Mouse (Mus musculus) liver, adult 2 months (tissue): ENCODE results near the gene Slc44a2. TPM values are rescaled to one million over a fixed set of nuclear protein-coding genes. Genes with fewer than 3 reads are reported as not detected.

Source experiments
- DNase-seq: peaks from one replicate; pipeline ENCODE4 v3.0.0-alpha.2; 2011; ENCODE audit warnings: low read depth, low spot score; ENCODE audit errors: extremely low read depth
- H3K27ac ChIP-seq: fragments of 200-500 bp; replicated peaks from 2 replicates; pipeline ENCODE4 v1.5.1; 2012; ENCODE audit warnings: low read depth, mild to moderate bottlenecking, control low read depth, inconsistent platforms, low read length; ENCODE audit not compliant: insufficient read depth
- H3K27me3 ChIP-seq: fragments of 200-500 bp; 2 replicates; pipeline ENCODE4 v1.6.1; 2012; ENCODE audit warnings: mild to moderate bottlenecking, moderate library complexity, low read length, inconsistent platforms; ENCODE audit not compliant: control insufficient read depth, insufficient read depth
- H3K36me3 ChIP-seq: fragments of 200-500 bp; 2 replicates; pipeline ENCODE4 v1.6.1; 2012; ENCODE audit warnings: low read length, inconsistent platforms; ENCODE audit not compliant: control insufficient read depth, insufficient read depth
- H3K4me1 ChIP-seq: fragments of 200-500 bp; 2 replicates; pipeline ENCODE4 v1.6.1; 2011; ENCODE audit warnings: low read length; ENCODE audit not compliant: control insufficient read depth, insufficient read depth
- H3K4me3 ChIP-seq: fragments of 200-500 bp; 2 replicates; pipeline ENCODE4 v1.5.1; 2011; ENCODE audit warnings: low read depth, mild to moderate bottlenecking, control low read depth, low read length, moderate library complexity; ENCODE audit not compliant: insufficient read depth
- H3K79me2 ChIP-seq: fragments of 200-500 bp; 2 replicates; pipeline ENCODE4 v1.6.1; 2012; ENCODE audit warnings: inconsistent platforms, mild to moderate bottlenecking, low read length, moderate library complexity; ENCODE audit not compliant: control insufficient read depth, insufficient read depth
- H3K9ac ChIP-seq: fragments of 200-500 bp; 2 replicates; pipeline ENCODE4 v1.6.1; 2012; ENCODE audit warnings: low read depth, mild to moderate bottlenecking, control low read depth, inconsistent platforms, low read length
- CTCF ChIP-seq: fragments of 200-500 bp; IDR thresholded peaks from 2 replicates; pipeline ENCODE4 v1.5.1; 2011; ENCODE audit warnings: low read depth, low read length, control low read depth
- POLR2A ChIP-seq: fragments of 200-500 bp; IDR thresholded peaks from 2 replicates; pipeline ENCODE4 v1.6.1; 2011; ENCODE audit warnings: low read length, control low read depth; ENCODE audit not compliant: insufficient read depth; ENCODE audit errors: extremely low read depth
- WGBS: fragments of 180-500 bp; shearing (Covaris S2); methylation state at CpG from one replicate; pipeline ENCODE4 v1.1.7; 2018; 5-methylcytosine and 5-hydroxymethylcytosine counted together
- polyA plus RNA-seq: library from polyadenylated mRNA; depleted of rRNA; stranded (reverse); fragments of >200 nt; gene quantifications from 2 replicates; pipeline ENCODE4 v1.2.3, GENCODE M21; 2012
- total RNA-seq: library from RNA; depleted of rRNA; stranded (reverse); fragments of >200 nt; gene quantifications from 2 replicates; pipeline ENCODE4 v1.2.3, GENCODE M21; 2014

Slc44a2 gene
- total and polyA plus RNA-seq, 2 experiments, result 3.8 to 5.8 TPM

DNA sequence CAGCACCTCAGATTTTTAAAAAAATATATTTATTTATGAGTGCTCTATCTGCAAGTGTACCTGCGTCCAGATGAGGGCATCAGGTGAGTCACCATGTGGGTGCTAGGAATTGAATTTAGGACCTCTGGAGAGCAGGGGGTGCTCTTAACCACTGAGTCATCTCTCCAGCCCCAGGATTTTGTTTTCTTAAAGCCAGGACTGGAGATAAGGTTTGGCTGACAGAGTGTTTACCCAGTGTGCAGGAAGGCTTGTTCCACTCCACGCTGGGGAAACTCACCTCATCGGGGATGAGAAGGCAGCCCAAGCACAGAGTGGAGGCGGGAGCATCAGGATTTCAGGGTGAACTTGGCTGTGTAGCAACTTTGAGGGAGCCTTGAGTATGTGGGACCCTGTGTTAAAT lies 19.9 kb downstream of the Slc44a2 start:
- peaks cover 3% of the 10 kb centered on the region; the same call in 1 of the 2 replicates for H3K27me3 ChIP-seq
- H3K4me1 ChIP-seq, result no peaks in the 10 kb centered on the region
- no peak overlapping the region for H3K9ac ChIP-seq
- no peak for TF ChIP-seq POLR2A
- TF ChIP-seq CTCF, result no peak
- no peaks in the 10 kb centered on the region for H3K79me2 ChIP-seq
- no peak overlapping the region for H3K27ac ChIP-seq
- 48% methylated on average over 4 of the region's 4 CpGs for WGBS
- no peak overlapping the region for H3K4me3 ChIP-seq
- no peaks in the 10 kb centered on the region for H3K36me3 ChIP-seq
- DNase-seq, result no peak

- H3K36me3 ChIP-seq, result no peaks in the 10 kb centered on the region
- H3K27ac ChIP-seq, result no peak overlapping the region
- 83% methylated on average over 16 of the region's 16 CpGs for WGBS
- no peaks in the 10 kb centered on the region for H3K27me3 ChIP-seq
- H3K9ac ChIP-seq, result no peak overlapping the region
- H3K79me2 ChIP-seq, result no peaks in the 10 kb centered on the region
- no peak for TF ChIP-seq POLR2A
- no peak for TF ChIP-seq CTCF
- H3K4me3 ChIP-seq, result no peak overlapping the region
- H3K4me1 ChIP-seq, result no peaks in the 10 kb centered on the region
- no peak for DNase-seq
Observed at GRCm38 (mm10) chr9:21346627-21347365, 26.3 kb downstream of the Slc44a2 start.

GRCm38 (mm10) chr9:21348152-21348551 lies 27.7 kb downstream of the Slc44a2 start:
- H3K4me3 ChIP-seq, result no peak overlapping the region
- H3K27me3 ChIP-seq, result no peaks in the 10 kb centered on the region; the same call in 1 of the 2 replicates
- no peaks in the 10 kb centered on the region for H3K79me2 ChIP-seq
- H3K4me1 ChIP-seq, result no peaks in the 10 kb centered on the region
- DNase-seq, result no peak
- no peak overlapping the region for H3K27ac ChIP-seq
- WGBS, result 95% methylated on average over 3 of the region's 3 CpGs
- no peak for TF ChIP-seq CTCF
- TF ChIP-seq POLR2A, result no peak
- H3K9ac ChIP-seq, result no peak overlapping the region; the same call in 1 of the 2 replicates
- H3K36me3 ChIP-seq, result no peaks in the 10 kb centered on the region

DNA sequence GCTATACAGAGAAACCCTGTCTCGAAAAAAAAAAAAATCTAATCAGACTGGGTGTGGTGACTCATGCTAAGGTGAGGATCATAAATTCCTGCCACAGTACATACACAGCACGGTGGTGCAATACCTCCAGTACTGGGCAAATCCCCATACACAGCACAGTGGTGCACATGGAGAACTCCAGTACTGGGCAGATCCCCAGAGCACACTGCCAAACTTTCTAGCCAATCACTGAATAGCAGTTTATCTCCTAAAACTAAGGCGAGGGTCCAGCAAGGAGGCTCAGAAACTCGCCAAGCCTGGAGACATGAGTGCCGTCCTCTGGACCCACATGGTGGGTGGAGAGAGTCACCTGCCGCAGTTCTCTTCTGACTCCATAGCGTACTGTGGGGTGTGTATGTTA lies 30.7 kb downstream of the Slc44a2 start:
- Histone ChIP-seq H3K79me2 (no peaks in the 10 kb centered on the region), H3K9ac (no peak overlapping the region), H3K4me1 (no peaks in the 10 kb centered on the region), H3K36me3 (no peaks in the 10 kb centered on the region), H3K4me3 (no peak overlapping the region), H3K27me3 (no peaks in the 10 kb centered on the region; the same call in 1 of the 2 replicates), H3K27ac (no peak overlapping the region)
- 86% methylated on average over 7 of the region's 7 CpGs for WGBS
- DNase-seq, result no peak
- no peak for TF ChIP-seq POLR2A
- no peak for TF ChIP-seq CTCF

DNA sequence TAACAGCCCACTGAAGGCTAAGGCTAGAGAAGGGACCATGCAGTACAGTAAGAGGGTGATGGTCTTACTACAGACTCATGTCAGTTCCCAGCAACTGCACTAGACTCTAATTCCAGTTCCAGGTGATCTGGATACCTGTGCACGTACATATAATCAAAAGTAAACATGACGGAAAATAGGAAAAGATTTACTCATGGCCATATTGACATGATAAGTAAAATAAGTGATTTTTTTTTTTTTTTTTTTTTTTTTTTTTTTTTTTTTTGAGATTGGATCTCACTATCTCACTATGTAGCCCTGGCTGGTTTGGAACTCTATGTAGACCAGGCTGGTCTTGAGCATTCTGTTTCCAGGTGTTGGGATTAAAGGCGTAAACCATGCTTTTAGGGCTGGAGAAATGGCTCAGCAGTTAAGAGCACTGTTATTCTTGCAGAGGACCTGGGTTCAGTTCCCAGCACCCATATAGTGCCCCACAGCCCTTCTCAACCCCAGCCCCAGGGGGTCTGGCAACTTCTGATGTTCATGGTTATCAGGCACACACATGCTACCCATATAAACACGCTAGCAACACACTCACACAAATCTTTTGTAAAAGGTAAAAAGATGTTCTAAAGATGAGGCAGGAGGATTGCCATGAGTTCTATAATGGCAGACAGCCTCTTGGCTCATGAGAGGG lies 31.3 kb downstream of the Slc44a2 start:
- H3K36me3 ChIP-seq, result no peaks in the 10 kb centered on the region

More for the DNA sequence above, 31.3 kb downstream of the Slc44a2 start:
- no peak for DNase-seq
- Histone ChIP-seq H3K27me3 (no peaks in the 10 kb centered on the region; the same call in 1 of the 2 replicates), H3K79me2 (no peaks in the 10 kb centered on the region), H3K4me3 (no peak overlapping the region), H3K4me1 (no peaks in the 10 kb centered on the region), H3K27ac (no peak overlapping the region), H3K9ac (no peak overlapping the region)
- WGBS, result 93% methylated on average over 4 of the region's 4 CpGs
- TF ChIP-seq POLR2A (no peak), CTCF (no peak)
